Mouse (Mus musculus) left cerebral cortex, postnatal 36 days (tissue): ENCODE measurements around the gene Rps6ka1. TPM values are rescaled to one million over a fixed set of nuclear protein-coding genes. Genes with fewer than 3 reads are reported as not detected.

ENCODE experiments used
- total RNA-seq, 2 experiments: library from RNA; stranded (reverse); gene quantifications; 2 replicates each; pipeline ENCODE4 v1.2.3; 2021

Rps6ka1 gene
- total RNA-seq, 2 experiments from 2014 or later: 9.9 to 13.6 TPM

Other genes with a start within 250 kb of the Rps6ka1 start
- gene Zdhhc18, start 237.6 kb downstream of the Rps6ka1 start, total RNA-seq: 10 to 100 TPM; 37.6 to 40.6 TPM
- gene Pigv, start 215.2 kb downstream of the Rps6ka1 start, total RNA-seq: 1 to 10 TPM; 8.3 to 9.6 TPM
- 10 to 100 TPM; 76.5 to 96.1 TPM for gene Arid1a, start 131.0 kb downstream of the Rps6ka1 start, total RNA-seq
- 100 to 1,000 TPM in 1 of 2 experiments, 10 to 100 TPM in 1; 97.3 to 117 TPM for gene Hmgn2, start 80.9 kb upstream of the Rps6ka1 start, total RNA-seq
- gene Dhdds, start 113.1 kb upstream of the Rps6ka1 start, total RNA-seq: 10 to 100 TPM; 61.9 to 63.3 TPM
- gene Lin28a, start 131.0 kb upstream of the Rps6ka1 start, total RNA-seq: not detected
- gene Zfp683, start 166.0 kb upstream of the Rps6ka1 start, total RNA-seq: not detected
- 1 to 10 TPM; 3.5 to 4.2 TPM for gene Crybg2, start 173.0 kb upstream of the Rps6ka1 start, total RNA-seq
- 1 to 10 TPM; 1.4 to 2.7 TPM for gene Cd52, start 207.3 kb upstream of the Rps6ka1 start, total RNA-seq
- 10 to 100 TPM; 23.3 to 46.3 TPM for gene Ubxn11, start 214.8 kb upstream of the Rps6ka1 start, total RNA-seq
- 100 to 1,000 TPM; 187 to 235 TPM for gene Sh3bgrl3, start 241.0 kb upstream of the Rps6ka1 start, total RNA-seq